Mouse (Mus musculus) activated CD4-positive, CD25-positive, alpha-beta regulatory T cell, adult 4 months (primary cell): Measurements from ENCODE around the gene Cntf. TPM values are rescaled to one million over a fixed set of nuclear protein-coding genes. Genes with fewer than 3 reads are reported as not detected.

Experiments used
- ATAC-seq: one replicate; pipeline ENCODE4 v1.8.0; 2017
- polyA plus RNA-seq, 2 experiments: library from polyadenylated mRNA; unstranded; fragments of 100-300 nt; shearing (Covaris generic); gene quantifications; one replicate each; pipeline ENCODE4 v1.2.1; 2017

Gene Cntf
- polyA plus RNA-seq = 1 to 10 TPM; 2.1 to 3.0 TPM

DNA sequence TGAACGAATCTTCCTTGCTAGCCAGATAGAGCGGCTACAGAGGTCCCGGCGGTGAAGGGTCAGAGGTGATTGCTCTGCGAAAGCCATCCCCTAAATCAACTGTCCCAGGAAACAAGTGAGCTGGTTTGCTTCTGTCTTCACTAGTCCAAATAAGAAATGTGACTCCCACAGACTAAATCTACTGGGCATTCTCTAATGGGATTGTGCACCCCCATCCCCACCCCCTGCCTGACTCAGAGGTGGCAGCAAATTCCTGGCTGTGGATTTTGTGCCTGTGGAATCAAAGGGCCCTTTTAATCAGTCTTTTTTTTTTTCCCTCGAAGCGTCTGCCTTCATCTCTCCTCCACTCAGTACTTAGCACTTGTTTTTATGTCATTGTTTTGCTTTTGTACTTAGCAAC, at the start of gene Cntf:
Gene Cntf (minus strand): TSS at position 325 of the 400 bp plus-strand sequence.
- ATAC-seq = no peak

DNA sequence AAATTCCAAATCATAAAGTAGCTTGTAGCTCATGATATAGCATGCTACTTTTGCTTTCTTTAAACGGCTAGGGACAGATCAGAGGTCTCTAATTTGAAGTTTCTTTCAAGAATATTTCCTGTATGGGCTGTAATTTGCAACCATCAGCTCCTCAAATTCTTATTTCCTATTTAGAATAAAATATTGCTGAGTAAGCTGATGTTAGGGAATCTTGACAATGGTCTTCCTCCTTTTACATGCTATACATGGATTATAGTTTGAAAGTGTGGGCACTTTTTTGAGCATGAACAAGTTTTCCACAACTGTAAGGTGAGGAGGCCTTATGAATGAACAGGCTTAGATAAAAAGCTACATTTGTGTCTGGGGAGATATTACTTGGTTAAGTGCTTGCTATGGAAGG, 48.5 kb upstream of the Cntf start:
- no peak for ATAC-seq

DNA sequence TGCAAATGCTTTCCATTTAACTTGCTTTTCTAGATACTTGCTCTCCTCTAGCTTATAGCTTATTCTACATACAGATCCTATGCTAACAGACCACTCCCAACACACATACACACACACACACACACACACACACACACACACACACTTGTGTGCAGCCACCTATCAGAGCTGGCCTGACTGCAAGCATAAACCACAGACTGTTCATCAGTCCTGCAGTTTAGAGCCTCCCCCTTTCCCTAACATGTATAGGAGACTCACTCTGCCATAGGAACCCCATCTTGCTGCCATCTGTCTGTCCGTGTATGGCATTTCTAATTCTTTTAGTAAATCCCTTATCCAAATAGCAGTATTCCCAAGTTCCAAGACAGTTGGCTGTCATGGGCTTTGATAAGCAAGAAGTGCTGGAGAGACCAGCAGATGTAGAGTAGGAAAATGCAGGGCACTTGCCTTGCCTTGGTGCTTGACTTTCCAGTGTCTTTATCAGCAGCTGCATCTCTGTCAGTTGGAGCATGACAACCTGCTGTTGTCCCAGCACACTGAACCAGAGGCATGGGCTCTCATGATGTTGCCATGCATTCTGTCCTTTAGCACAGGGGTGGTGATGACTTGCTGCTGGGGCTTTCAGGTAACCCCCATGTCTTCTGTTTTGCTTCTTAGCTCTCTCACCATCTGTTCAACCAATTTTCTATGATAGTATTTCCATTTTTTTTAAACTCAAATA, 47.4 kb upstream of the Cntf start:
- ATAC-seq = no peak

DNA sequence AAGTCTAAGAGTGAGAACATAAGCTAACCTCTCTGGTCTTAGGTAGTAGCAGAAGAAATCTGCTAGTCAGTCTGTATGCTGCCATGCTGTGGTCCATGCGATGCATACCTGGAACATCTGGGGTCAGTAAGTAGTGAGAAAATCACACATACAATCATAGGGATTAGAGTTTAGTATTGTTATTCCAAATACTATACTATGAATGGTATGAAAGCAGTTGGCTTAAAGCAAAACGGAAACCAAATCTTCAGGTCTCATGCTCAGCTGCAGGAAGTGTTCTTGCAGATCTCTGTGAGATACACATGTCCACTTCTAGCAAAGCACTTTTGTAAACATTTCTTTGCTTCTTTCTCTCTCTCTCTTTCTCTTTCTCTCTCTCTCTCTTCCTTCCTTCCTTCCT, 40.8 kb upstream of the Cntf start:
- ATAC-seq = peak; percentile 84

DNA sequence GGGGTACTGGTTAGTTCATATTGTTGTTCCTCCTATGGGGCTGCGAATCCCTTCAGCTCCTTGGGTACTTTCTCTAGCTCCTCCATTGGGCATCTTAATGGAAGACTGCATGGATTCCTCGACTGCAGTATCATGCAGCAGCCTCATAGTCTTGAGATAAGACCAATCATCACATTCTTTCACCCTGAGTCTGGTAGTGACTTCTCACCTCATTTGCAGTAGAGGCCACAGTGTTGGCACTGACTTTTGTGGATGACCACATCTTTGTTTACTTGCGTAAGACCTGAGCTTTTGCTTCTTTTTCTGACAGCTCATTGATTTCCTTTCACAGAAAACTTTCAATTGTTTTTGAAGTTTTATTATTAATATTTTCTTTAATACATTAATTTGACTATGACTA, 40.3 kb upstream of the Cntf start:
- peak; percentile 20 for ATAC-seq

DNA sequence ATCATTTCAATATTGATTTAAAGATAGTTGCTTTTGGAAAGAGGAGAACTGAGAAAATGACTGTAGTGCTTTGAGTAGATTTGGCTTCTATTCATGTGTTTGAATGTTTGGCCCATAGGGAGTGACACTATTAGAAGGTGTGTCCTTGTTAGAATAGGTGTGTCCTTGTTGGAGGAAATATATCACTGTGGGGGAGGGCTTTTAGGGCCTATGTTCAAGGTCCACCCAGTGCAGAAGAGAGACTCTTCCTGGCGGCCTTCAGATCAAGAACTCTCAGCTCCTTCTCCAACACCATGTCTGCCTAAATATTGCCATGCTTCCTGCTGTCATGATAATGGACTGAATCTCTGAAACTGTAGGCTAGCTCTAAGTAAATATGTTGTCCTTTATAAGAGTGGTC, 38.8 kb upstream of the Cntf start:
- no peak for ATAC-seq

DNA sequence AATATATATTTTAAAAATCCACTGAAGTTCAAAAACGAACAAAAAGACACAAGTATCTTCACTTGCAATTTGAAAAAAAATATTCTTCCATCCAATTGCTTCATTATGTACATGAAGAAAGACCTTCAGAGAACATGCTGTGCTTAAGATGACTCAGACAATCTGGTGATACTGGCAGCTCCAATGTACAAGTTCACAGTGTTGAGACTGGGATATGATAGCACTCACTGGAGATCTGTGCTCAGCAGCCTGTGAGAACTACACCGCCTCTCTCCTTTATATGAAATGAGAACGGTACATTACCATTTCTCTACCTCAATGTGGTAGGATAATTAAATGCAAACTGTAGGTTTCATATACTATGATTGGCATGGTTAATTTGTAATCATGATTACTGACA, 37.4 kb upstream of the Cntf start:
- no peak for ATAC-seq

DNA sequence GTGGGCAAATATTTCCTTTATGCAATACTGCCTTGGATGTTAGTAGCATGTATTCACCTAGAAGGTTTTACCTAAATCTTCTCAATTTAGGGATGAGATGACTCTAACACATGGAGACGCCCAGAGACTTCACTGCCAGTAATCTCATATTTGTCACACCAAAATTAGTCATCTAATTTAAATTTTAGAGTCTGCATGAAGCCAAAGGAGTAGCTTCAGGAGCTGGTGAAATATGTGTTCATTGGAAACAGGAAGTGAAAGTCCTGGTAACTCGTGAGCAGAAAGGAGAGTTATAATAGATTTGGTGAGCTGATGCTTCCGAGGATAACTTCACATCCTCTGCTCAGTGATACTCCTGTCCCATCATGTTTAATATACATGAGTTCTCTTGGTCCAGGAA, 35.6 kb upstream of the Cntf start:
- ATAC-seq = no peak

DNA sequence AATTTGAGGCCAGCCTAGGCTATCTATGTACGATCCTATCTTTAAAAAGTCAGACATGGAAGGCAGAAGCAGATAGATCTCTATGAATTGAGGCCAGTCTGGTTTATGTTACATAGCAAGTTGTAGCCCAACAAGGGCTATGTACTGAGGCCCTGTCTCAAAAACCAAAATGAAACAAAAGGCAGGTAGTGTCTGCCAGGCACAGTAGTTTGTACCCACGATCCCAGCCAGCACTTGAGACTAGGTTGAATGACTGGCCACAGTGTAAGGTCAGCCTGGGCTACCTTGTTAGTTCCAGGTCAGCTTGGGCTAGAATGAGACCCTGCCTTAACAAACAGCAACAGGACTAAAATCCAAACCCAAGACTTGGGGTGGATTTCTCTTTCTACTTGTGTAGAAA, 35.2 kb upstream of the Cntf start:
- ATAC-seq = no peak

DNA sequence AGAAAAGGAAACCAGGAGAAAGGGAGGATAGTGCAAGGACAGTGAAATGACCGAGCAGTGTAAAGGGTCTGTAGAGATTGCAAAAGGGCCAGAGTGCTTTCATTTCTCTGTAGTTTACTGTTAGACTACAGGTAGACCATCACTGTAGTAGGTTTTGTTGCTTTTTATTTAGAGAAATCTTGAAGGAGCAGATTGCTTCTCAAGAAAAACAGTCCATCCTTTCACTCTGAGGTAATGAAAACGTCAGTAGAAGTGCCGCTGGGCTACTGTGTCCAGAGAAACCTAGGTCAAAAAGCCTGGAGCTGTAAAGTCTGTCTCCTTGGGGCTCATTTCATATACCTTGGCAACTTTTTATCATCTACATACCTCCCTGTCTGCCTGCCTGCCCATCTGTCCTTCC, 33.6 kb upstream of the Cntf start:
- no peak for ATAC-seq

DNA sequence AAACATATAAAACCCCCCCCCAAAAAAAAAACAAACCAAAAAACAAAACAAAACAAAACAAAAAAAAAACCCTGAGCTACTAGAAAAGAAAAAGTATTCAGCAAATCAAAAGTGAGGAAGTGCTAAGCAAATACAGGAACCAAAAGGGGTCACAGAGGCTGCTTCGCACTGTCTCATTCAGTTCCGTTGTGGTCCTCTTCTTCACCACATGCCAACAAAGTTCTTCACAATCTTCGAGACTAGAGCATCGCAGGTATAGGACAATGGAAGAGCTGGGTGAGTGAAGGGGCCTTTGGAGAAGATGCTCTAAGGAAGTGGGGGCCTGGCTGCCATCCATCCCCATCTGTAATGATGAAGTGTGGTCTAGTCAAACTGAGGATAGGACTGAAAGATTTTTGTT, 33.0 kb upstream of the Cntf start:
- ATAC-seq = peak; percentile 11

DNA sequence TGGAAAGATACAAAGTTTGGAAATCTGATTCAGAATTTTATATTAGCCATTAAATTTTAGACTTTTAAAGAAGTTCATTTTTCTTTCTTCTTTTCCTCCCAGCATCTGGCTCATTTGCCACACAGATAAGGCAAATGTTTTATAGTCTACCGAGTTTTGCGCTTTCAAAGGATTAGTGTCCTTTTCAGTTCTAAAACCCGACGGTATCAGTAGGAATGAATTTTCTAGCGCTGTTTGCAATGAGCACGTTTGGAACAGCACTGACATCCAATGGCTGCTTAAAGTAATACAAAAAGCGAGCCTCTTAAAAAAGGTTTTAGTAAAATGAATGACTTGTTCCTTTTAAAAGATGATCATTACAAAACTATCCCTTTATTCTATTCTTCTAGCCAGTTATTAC, 31.6 kb upstream of the Cntf start:
- no peak for ATAC-seq

DNA sequence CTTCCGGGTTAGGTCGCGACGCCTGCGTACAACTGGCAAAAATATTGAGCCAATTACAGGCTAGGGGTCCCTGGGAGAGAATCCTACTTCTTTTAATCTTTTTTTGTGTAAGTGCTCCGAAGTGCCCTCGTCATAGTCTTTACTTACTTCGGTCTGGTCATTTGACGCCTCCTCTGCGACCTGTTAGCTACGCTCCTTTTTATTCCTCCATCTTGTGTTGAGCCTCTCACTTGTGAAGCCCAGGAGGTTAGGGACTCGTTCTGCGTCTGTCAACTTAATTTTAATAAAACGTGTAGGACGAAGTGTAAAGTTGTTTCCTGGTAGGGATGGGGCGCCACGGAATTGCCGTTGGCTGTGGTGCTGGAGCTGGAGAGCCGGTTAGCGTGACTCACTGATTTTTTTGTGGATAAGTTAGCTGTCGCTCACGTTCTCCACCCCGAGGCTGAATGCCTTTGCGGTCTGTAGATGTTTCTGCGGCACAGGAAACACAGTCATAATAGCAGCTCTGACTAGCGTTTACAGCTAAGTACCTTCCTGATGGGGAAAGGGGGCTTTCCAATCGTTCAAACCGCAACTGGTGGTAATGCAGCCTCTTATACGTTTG, 31.0 kb upstream of the Cntf start:
- peak; percentile 69 for ATAC-seq

DNA sequence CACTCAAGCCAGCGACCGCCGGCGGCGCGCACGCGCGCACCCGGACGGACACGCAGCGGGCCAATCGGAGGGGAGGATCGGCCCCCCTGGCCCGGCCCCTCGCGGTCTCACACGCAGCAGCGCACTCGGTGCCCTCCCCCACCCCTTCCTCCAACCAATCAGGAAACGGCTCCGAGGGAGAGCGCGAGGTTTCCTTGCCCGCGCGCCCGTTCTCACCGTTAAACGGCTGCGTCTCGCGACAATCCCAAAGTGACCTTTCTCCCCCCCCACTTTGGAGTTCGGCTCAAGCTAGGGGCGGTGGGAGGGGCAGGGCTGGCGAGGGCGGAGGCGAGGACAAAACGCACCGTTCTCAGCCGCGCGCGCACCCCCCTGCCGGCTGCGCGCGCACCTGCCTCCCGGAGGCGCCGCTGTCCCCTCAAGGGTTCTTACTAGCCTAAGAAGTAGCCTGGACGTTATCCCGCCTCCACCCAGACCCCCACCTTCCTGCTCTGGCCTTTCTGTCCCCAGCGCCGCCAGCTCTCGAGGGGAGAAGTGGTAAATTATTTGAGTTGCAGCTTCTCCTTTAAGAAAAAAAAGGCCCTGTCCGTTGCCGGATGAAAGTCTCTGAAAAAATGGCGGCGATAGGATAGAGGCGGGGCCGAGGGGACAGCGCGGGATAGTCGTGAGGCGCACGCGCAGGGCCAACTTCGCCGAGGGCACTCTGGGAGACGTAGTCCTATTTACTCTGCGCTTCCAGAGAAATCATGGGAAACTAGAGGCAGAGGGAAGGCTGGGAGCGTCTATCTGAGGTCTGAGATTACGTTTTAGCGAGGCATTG, 30.3 kb upstream of the Cntf start, which contains the start of the genes Zfp91 and Lpxn:
Gene Zfp91 (minus strand): TSS at position 616 of the 817 bp plus-strand sequence.
Gene Lpxn (plus strand): TSS at position 683 of the 817 bp plus-strand sequence.
- ATAC-seq = peak; percentile 58

DNA sequence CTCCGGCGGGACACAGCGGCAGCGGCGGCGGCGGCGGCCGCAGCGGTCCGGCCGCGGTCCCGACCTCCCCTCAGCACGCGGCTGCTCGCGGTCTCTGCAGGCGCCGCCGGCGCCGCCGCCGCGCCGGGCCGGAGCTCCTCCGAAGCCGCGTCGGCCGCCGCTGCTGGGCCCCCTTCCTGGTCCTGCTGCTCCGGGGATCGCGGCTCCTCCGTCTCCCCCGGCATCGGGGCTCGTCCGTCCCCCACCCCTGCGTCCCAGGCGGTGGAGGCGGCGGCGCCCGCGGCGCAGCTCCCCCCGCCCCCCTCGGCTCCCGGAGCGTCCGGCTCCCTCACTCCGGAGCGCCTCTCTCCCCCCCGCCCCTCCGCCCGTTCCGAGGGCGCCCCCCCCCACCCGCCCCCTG, 29.7 kb upstream of the Cntf start:
- ATAC-seq = no peak

DNA sequence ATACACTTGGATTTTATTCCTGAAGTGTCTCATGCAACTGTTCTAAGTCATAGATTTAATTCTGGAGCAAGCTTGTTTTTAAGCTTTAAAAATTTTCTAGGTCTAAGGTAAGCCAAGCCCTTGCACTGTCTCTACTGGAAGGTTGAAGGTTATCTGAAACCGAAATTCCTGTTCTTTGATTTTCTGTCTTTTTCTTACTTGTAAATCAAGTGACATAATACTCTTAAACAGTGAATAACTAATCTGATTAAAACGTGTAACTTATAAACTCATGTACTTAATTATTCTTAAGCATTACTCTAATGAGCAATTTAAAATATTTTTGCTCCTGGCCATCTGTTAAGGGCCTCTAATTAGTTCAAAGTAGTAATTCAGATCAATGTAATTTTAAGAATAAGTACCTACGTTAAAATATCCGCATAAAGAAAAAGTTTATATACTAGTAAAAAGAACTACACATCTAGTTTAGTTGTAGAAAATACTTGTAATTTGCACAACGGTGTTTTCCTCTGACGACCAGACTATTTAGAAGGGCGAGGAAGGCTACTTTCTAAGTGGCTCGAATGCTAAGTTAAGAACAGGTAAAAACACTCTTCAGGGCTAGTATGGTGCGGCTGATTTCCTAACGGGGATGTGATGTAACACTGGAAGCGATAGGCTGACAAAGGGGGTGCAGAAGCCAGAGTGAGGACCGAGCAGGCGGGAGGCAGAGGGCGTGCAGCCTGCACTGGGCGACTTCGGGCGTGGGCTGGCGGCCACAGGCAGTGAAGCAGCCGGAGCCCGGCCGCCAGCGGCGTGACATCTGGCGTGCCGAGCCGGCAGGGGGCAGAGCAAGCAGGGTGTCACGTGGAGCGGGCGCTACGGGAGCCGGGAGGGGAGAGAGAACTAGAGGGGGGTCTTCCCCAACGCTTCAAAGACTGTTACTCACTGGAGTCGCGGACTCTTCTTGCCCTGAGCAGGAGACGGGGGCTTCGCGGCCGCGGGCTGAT, 28.9 kb upstream of the Cntf start:
- ATAC-seq = peak; percentile 26

DNA sequence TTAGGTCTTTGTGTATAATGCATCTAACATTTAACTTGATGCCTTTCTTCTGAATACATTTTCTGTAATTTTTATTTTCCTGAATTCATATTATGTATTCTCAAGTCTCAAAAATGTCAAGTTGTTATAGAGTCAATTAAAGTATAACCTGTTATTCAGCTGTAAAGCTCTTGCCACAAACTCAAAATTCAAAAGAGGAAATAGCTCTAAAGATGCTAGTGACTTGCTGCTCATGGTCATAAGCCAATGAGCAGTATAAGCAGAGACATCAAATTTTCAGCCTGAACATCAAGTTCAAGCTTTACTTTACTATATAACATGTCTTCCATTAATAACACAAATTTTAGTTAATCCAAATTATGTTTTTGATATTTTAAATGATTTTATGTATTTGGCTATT, 26.9 kb upstream of the Cntf start:
- ATAC-seq = no peak

DNA sequence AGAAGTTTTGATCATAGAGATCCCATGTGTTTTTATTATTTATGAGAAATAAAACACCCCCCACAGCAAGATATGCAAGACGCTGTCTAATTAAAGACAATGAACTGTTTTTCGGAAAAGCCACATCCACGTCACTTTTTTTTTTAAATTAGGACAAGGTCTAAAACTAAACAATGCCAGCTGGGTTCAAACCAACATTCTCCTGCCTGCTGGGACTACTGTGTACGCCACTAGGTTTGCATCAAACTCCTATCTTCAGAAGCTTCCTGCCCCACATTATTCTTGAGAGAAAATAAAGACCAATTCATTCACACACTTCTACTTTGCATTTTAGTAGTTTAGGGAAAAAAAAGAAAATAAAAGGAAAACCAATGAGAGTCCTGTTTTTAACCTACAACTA, 22.3 kb upstream of the Cntf start:
- ATAC-seq = no peak

DNA sequence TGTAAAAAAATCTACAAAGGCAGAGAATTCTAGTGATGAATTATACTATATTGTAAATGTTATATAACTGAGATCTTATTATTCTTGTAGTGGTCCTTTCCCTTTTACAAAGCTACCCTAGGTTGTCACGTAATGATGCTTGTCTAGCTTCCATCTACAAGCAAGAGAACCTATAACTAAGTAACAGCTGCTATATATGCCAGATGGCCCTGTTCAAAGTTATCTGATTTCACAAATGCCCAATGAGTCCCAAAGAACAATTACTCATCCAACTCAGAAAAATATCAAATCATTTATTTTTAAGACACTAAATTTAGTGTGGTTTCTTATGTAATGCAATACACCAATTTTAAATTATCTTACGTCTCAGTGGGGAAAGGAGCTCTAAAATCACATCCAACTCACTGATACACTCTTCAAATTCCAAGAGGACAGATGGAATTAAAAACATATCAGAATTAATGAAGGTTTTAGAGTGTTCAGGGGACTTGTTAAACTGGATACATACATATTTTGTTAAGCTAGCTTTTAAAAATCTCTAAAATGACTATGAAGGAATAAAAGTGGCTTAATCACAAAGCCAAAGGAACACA, 21.5 kb upstream of the Cntf start:
- ATAC-seq = no peak

DNA sequence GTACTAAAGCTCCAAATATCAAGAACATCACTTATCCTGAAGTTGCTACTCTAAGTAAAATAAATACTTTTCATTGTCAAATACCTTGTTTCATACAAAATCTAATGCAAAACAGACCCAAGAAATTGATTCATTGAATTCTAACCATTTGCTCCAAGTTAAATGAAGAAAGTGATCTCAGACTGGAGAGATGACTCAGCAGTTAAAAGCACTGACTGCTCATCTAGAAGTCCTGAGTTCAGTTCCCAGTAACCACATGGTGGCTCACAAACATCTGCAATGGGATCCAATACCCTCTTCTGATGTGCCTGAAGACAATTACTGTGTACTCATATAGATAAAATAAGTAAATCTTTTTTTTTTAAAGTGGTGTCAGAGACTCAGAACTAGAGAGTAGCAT, 15.0 kb upstream of the Cntf start:
- ATAC-seq = no peak

DNA sequence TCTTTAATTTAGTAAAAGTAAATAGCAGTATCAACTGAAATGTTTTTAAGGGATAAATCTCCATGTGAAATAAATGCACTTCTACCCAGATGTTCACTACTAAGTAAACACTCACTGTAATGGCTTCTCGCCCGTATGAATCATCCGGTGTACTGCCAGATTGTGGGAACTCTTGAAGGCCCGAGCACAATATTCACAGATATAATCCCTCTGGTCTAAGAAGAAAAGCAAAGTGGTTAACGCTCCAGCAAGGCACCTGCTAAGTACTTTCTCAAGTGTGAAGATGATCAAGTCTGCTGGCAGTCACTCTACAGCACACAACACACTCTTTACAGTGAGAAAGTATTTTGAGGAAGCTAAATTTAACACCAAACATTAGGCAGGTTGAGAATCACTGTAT, 5.5 kb upstream of the Cntf start:
- no peak for ATAC-seq
